Mouse (Mus musculus) adrenal gland, postnatal 10 days (tissue): ENCODE measurements around the gene Lcmt1. TPM values are rescaled to one million over a fixed set of nuclear protein-coding genes. Genes with fewer than 3 reads are reported as not detected.
A peak's percentile ranks its signal among the peaks of the same experiment; 100 is the strongest.

Source experiments
- DNase-seq: peaks from one replicate; pipeline ENCODE4 v3.0.0; 2021; ENCODE audit warnings: mixed read lengths
- total RNA-seq, 2 experiments: library from RNA; stranded (reverse); gene quantifications; 2 replicates each; pipeline ENCODE4 v1.2.3; 2021

Lcmt1 gene
- total RNA-seq, 2 experiments from 2014 or later, result 26.6 to 30.2 TPM

- no peak for DNase-seq
These were observed 29.7 kb downstream of the Lcmt1 start for GRCm38 (mm10) chr7:123399286-123399685.

GRCm38 (mm10) chr7:123401121-123401520 lies 31.5 kb downstream of the Lcmt1 start:
- DNase-seq, result no peak

GRCm38 (mm10) chr7:123404198-123404597 lies 34.6 kb downstream of the Lcmt1 start:
- no peak for DNase-seq

GRCm38 (mm10) chr7:123405619-123406018 lies 36.0 kb downstream of the Lcmt1 start:
- DNase-seq, result no peak

GRCm38 (mm10) chr7:123406988-123407387 lies 37.4 kb downstream of the Lcmt1 start:
- no peak for DNase-seq

GRCm38 (mm10) chr7:123410502-123410901 lies 40.9 kb downstream of the Lcmt1 start:
- no peak for DNase-seq

- peak; percentile 28 for DNase-seq
These were observed 41.5 kb downstream of the Lcmt1 start for GRCm38 (mm10) chr7:123411109-123411508.

GRCm38 (mm10) chr7:123412143-123412542 lies 42.6 kb downstream of the Lcmt1 start:
- no peak for DNase-seq

- no peak for DNase-seq
These were observed 47.2 kb downstream of the Lcmt1 start for GRCm38 (mm10) chr7:123416803-123417202.

- no peak for DNase-seq
These were observed 48.1 kb downstream of the Lcmt1 start for GRCm38 (mm10) chr7:123417661-123418060.

- DNase-seq, result no peak
These were observed 50.4 kb downstream of the Lcmt1 start for GRCm38 (mm10) chr7:123419984-123420383.

GRCm38 (mm10) chr7:123421958-123422357 lies 52.4 kb downstream of the Lcmt1 start:
- no peak for DNase-seq

GRCm38 (mm10) chr7:123424281-123424680 lies 54.7 kb downstream of the Lcmt1 start:
- DNase-seq, result no peak

GRCm38 (mm10) chr7:123425134-123425757 lies 55.7 kb downstream of the Lcmt1 start:
- DNase-seq, result no peak

GRCm38 (mm10) chr7:123429624-123430410 lies 60.2 kb downstream of the Lcmt1 start:
- peak; percentile 45 for DNase-seq

GRCm38 (mm10) chr7:123430411-123430705 lies 60.8 kb downstream of the Lcmt1 start:
- DNase-seq, result peak; percentile 36

- no peak for DNase-seq
These were observed 61.6 kb downstream of the Lcmt1 start for GRCm38 (mm10) chr7:123431206-123431605.

- DNase-seq, result no peak
These were observed 72.5 kb downstream of the Lcmt1 start for GRCm38 (mm10) chr7:123442079-123442478.

GRCm38 (mm10) chr7:123448794-123449193 lies 79.2 kb downstream of the Lcmt1 start:
- no peak for DNase-seq

- DNase-seq, result no peak
These were observed 80.1 kb downstream of the Lcmt1 start for GRCm38 (mm10) chr7:123449676-123450075.

GRCm38 (mm10) chr7:123450515-123450914 lies 80.9 kb downstream of the Lcmt1 start:
- DNase-seq, result no peak

GRCm38 (mm10) chr7:123452551-123452950 lies 83.0 kb downstream of the Lcmt1 start:
- no peak for DNase-seq

GRCm38 (mm10) chr7:123453066-123453465 lies 83.5 kb downstream of the Lcmt1 start:
- no peak for DNase-seq

- no peak for DNase-seq
These were observed 85.5 kb downstream of the Lcmt1 start for GRCm38 (mm10) chr7:123455088-123455487.
